Mouse (Mus musculus) heart, adult 8-10 months (tissue): Measurements from ENCODE around the gene Sinhcaf. TPM values are rescaled to one million over a fixed set of nuclear protein-coding genes. Genes with fewer than 3 reads are reported as not detected.
"Not testable (repeated sequence)": the region's sequence is repeated elsewhere in the genome, so short reads cannot be mapped to it uniquely, and the experiment has no call there.

ENCODE experiments used
- DNase-seq: peaks from one replicate; pipeline ENCODE4 v3.0.0; 2022; ENCODE audit warnings: low spot score
- total RNA-seq, 4 experiments: library from RNA; stranded (reverse); gene quantifications; 2 replicates each; pipeline ENCODE4 v1.2.4; 2022

The Sinhcaf gene
- total RNA-seq = 1 to 10 TPM; 2.7 to 4.9 (median 4.2) TPM

DNA sequence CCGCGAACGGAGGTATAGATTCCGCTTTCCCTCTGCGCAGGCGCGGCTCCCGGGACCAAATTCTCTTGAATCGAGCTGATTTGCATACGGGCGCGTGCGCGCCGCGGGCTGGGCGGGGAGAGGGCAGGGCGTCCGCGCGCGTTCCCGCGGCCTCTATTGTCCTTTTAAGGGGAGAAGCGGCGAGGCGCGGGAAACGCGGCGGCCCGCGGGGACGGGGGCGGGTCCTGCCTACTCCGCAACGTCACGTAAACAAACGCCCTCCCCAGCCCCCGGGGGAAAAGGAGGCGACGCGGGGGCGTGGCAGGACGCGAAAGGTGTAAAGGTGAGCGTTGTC lies at the start of gene Sinhcaf:
Gene Sinhcaf (minus strand): TSS at position 59 of the 334 bp plus-strand sequence.
- peak; percentile 98 for DNase-seq

GRCm38 (mm10) chr6:148994327-148994999 lies 48.2 kb upstream of the Sinhcaf start:
- DNase-seq = no peak

GRCm38 (mm10) chr6:148993117-148994077 lies 47.1 kb upstream of the Sinhcaf start:
- no peak for DNase-seq

DNA sequence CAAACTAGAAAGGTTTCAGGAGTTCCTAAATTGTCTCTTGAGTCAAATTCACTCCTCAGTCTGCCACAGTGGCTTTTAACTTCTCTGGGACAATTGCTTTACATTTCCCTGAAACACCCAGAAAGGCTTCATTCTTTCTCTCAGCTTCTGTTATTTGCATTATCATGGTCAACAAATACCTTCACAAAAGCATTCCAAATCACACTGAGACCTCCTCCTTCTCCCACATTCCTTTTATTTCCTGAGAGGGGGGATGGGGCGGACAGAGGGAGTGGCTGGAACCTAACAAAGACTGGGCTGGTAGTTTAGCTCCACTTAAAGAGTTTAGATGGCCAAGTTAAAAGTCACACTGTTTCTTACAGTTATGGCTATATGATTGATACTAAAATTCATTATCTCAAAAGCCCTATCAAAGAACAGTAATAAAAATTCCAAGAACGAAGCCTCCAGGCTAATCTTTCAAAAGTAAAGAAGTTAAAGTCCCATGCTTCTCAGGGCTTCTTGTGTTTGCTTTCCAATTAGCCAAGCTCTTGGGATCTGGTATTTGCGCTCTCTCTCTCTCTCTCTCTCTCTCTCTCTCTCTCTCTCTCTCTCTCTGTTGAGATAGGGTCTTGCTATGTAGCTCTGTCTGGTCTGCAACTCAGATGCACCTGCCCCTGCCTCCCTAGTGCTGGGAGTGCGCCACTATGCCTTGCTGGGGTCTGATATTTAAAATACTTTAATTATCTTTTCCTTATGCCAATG lies 46.3 kb upstream of the Sinhcaf start:
- DNase-seq = no peak

- DNase-seq = no peak
Measured at GRCm38 (mm10) chr6:148991660-148992372, 45.5 kb upstream of the Sinhcaf start.

- DNase-seq = not testable (repeated sequence)
Measured at GRCm38 (mm10) chr6:148989792-148990491, 43.7 kb upstream of the Sinhcaf start.

- no peak for DNase-seq
Measured at GRCm38 (mm10) chr6:148986003-148986402, 39.7 kb upstream of the Sinhcaf start.

GRCm38 (mm10) chr6:148980495-148980894 lies 34.2 kb upstream of the Sinhcaf start:
- no peak for DNase-seq

DNA sequence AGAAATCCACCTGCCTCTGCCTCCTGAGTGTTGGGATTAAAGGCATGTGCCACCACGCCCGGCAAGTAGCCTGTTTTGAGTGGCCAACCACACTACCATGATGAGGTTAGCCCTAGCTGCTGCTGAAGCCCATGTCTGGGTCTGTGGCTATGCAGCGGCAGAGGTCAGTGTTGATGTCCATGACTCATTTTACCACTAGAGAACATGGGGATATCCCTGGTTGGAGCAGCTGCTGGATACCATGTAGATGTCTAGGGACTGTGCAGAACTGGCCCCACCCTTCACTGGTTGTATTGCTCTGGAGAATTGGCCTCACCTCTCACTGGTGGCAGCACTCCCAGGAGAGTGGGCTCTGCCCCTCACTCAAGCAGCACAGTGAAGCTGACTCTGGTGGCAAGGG lies 28.8 kb upstream of the Sinhcaf start:
- no peak for DNase-seq

DNA sequence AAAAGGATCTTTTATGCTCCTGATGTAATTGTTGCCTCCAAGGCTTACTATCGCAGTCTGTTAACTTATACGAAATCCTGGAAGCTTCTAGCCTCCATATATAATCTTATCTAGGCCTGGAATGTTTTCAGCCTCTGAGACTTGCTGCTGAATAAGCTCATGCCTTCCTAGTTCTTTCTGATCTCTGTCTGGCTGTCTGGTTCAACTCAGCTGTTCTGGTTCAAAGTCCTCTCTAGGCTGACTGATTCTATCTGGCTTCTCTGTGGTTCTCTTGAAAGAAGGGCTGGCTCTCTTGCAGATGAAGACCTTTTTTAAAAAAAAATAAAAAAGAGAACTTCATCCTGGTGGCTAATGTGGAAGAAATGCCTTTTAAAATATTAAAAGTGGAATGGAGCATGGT lies 26.6 kb upstream of the Sinhcaf start:
- no peak for DNase-seq

DNA sequence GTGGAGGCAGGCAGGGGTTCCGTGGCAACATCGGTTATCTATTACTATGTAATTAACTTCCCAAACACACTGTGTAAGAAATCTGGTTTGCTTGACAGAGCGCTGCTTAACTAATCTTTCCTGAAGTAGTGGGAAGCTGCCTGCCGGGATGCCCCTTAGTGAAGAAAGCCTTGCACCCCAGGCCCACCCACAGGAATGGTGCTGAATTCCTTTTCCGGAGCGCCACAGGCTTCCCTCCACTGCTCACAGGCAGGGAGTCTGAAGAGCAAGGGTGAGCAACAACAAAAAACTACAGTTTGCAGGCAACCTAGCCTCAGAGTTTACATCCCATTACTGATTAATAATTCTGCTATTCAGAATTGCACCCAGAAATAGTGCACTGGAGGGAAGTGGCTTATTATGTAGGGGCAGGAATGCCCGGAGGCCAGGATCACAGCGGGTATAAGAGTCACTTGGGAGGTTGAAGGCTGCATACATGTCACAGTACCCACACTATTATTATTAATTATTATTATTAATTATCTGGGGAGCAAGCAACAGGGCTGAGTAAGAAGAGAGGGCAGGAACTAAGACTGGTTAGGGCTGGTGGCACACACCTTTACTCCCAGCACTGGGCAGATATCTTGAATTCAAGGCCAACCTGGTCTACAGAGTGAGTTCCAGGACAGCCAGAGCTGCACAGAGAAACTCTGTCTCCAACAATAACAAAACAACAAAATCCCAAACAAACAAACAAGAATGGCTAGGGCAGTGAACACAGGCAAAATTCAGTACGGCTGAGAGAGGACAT lies 26.0 kb upstream of the Sinhcaf start:
- DNase-seq = no peak

- no peak for DNase-seq
Measured at GRCm38 (mm10) chr6:148971385-148971940, 25.2 kb upstream of the Sinhcaf start.

- no peak for DNase-seq
Measured at GRCm38 (mm10) chr6:148961285-148961684, 15.0 kb upstream of the Sinhcaf start.

GRCm38 (mm10) chr6:148959540-148960238 lies 13.4 kb upstream of the Sinhcaf start:
- DNase-seq = no peak

GRCm38 (mm10) chr6:148958712-148959111 lies 12.4 kb upstream of the Sinhcaf start:
- DNase-seq = no peak

DNA sequence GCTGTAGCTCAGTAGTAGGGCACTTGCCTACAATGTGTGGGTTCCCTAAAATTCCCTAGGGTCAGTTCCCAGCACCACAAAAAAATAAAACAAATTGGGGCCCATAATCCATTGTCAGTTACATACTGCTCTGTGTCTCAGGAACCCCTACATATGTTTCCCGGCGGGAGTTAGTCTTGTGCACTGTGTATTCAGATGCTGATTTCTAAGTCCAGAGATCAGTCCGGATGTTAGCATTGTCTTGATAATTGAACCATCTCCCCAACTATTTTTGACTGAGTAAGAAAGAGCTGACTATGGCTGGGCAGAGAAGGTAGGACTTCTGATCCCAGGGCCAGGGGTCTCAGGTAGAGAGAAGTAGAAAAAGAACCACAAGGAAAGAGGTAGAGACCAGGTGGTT lies 10.8 kb upstream of the Sinhcaf start:
- no peak for DNase-seq

DNA sequence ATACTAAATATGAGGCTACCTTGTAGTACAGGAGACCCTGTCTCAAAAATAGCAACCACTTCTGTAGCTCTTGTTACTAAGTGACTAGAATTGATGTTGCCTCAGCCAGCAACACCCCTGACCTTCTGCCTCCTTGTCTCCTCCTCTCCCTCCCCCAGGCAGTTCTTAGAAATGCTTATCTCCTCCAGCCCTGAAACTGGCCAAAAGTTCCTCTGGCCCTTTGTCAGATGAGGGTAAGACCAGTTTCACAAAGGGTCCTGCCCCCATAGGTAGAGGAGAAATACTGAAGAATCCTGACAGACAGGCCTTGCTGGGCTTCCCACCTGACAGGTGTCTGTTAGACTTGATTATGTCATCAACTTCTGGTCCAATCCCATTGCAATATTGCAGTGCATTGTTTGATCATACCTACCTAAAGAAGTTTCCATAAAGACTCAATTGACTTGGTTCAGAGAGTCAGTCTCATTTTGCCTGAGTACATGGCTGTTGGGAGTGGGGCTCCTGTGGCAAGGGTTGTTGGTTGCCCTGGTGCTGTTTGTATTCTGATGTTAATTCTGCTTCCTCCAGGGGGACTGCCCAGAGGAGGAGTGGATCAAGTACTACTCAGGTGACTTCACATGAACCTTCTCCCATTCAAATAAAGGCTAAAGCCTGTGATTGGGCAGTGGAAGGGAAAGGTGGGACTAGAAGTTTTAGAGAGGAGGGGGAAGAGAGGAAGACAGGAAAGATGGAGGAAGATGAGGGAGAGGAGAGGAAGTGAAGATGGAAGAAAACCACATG lies 9.6 kb upstream of the Sinhcaf start:
- no peak for DNase-seq

DNA sequence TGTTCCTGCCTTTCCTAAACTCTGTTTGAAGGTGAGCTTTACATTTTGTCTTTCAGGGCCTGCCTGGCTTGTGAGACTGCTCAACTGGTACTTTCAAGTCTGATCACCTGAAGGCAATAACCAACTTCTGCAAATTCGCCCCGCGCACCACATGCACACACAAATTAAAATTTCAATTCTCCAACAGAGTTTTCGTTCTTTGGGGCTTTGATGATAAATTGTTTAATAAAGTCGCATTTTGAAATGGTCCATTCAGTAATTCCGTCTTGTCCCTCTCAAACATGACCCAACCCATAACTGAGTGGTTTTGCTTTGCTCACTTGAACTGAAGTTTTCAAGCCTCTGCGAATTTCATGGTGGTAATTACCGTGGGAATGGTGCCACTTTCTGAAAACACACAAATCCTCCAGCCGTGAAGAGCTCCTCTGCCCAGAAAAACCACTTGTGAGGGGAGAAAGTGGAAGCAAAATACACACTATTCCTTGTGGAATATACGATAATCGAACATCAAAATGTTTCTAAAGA lies 676 bp upstream of the Sinhcaf start:
- DNase-seq = no peak
